Mouse (Mus musculus): ENCODE data around the gene Scyl1. TPM values are rescaled to one million over a fixed set of nuclear protein-coding genes. Genes with fewer than 3 reads are reported as not detected.

The Scyl1 gene
- polyA plus RNA-seq, 1 experiment from 2014 or later, result 67.4 TPM

- Histone ChIP-seq H3K4me2 (ENCODE audit: low read depth) (no peak overlapping the region), H3K27ac (ENCODE audit: low read depth, low read length) (peak overlapping the region; percentile 82), H3K4me3 (ENCODE audit: low read depth, low read length) (no peak overlapping the region), H3K4me1 (ENCODE audit: control insufficient read depth, insufficient read depth, low read length) (peaks cover 33% of the 10 kb centered on the region), H3K9ac (ENCODE audit: low read length) (peak overlapping the region; percentile 3; the same call in 1 of the 2 replicates), H3K36me3 (ENCODE audit: control insufficient read depth, insufficient read depth, low read length) (no peaks in the 10 kb centered on the region), H3K9me3 (ENCODE audit: control insufficient read depth, low read length) (no peaks in the 10 kb centered on the region), H3K27me3 (ENCODE audit: control insufficient read depth, insufficient read depth, low read length) (no peaks in the 10 kb centered on the region)
- WGBS, result 48% methylated on average over 7 of the region's 7 CpGs
- DNase-seq (ENCODE audit: low spot score), result peak; percentile 82
- ATAC-seq (ENCODE audit: insufficient read depth, low FRiP score, low TSS enrichment), result peak; percentile 77
Measured at GRCm38 (mm10) chr19:5811771-5812504, 40.7 kb upstream of the Scyl1 start.

DNA sequence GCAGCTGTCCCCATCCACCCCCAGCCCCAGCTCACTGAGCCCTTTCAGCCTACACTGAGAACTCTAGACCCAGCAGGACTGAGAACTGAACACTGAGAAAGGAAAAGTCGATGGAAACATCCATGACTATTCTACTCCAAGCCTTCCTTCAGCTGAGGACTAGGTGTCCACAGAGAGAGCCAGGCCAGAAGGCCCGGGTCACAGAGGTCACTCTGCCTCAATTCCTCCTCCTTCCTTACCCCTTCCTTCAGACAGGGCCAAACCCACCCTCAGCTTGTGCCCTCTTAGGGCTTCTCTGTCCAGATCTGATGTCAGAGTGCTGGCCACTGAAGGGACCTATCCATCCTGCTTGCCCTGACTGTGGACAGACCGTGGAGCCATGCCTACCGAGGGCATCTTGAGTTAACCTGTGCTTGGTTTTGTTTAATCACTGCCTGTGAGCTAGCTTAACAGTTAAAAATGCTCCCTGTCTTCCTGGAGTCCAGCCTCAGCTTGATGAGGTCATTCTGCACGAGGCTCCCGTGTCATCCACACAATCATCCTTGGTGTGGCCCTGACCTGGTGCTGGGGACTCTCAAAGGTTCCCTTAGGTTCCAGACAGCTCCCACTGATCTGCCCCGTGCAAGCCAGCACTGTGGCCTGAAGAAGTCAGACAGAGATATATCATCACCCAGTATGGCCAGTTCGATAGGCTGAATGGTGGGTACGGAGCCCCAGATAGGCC is 39.8 kb upstream of the Scyl1 start:
- no peak; the same call in 1 of the 2 replicates for ATAC-seq (ENCODE audit: insufficient read depth, low FRiP score, low TSS enrichment)

GRCm38 (mm10) chr19:5810103-5810839 is 39.1 kb upstream of the Scyl1 start:
- peaks cover 43% of the 10 kb centered on the region for H3K4me1 ChIP-seq (ENCODE audit: control insufficient read depth, insufficient read depth, low read length)
- WGBS, result 55% methylated on average over 11 of the region's 11 CpGs
- H3K27ac ChIP-seq (ENCODE audit: low read depth, low read length), result 0 out of 2 replicates have a peak overlapping the region, but pooled peaks have one; percentile 34
- no peak overlapping the region for H3K9ac ChIP-seq (ENCODE audit: low read length)
- no peaks in the 10 kb centered on the region for H3K9me3 ChIP-seq (ENCODE audit: control insufficient read depth, low read length)
- H3K36me3 ChIP-seq (ENCODE audit: control insufficient read depth, insufficient read depth, low read length), result no peaks in the 10 kb centered on the region
- no peaks in the 10 kb centered on the region for H3K27me3 ChIP-seq (ENCODE audit: control insufficient read depth, insufficient read depth, low read length)
- DNase-seq (ENCODE audit: low spot score) (no peak), ATAC-seq (ENCODE audit: insufficient read depth, low FRiP score, low TSS enrichment) (no peak)
- no peak overlapping the region for H3K4me3 ChIP-seq (ENCODE audit: low read depth, low read length)
- no peak overlapping the region for H3K4me2 ChIP-seq (ENCODE audit: low read depth)

More for the DNA sequence above, 39.8 kb upstream of the Scyl1 start:
- 75% methylated on average over 9 of the region's 9 CpGs for WGBS
- Histone ChIP-seq H3K36me3 (ENCODE audit: control insufficient read depth, insufficient read depth, low read length) (no peaks in the 10 kb centered on the region), H3K27me3 (ENCODE audit: control insufficient read depth, insufficient read depth, low read length) (no peaks in the 10 kb centered on the region), H3K9me3 (ENCODE audit: control insufficient read depth, low read length) (no peaks in the 10 kb centered on the region), H3K4me3 (ENCODE audit: low read depth, low read length) (no peak overlapping the region), H3K27ac (ENCODE audit: low read depth, low read length) (peak overlapping the region; percentile 82), H3K4me1 (ENCODE audit: control insufficient read depth, insufficient read depth, low read length) (peaks cover 40% of the 10 kb centered on the region), H3K4me2 (ENCODE audit: low read depth) (no peak overlapping the region), H3K9ac (ENCODE audit: low read length) (no peak overlapping the region)
- DNase-seq (ENCODE audit: low spot score), result no peak

GRCm38 (mm10) chr19:5809712-5810089 is 38.5 kb upstream of the Scyl1 start:
- H3K4me1 ChIP-seq (ENCODE audit: control insufficient read depth, insufficient read depth, low read length), result peaks cover 46% of the 10 kb centered on the region
- H3K27me3 ChIP-seq (ENCODE audit: control insufficient read depth, insufficient read depth, low read length), result no peaks in the 10 kb centered on the region
- H3K4me2 ChIP-seq (ENCODE audit: low read depth), result no peak overlapping the region
- ATAC-seq (ENCODE audit: insufficient read depth, low FRiP score, low TSS enrichment) (no peak), DNase-seq (ENCODE audit: low spot score) (no peak)
- H3K9ac ChIP-seq (ENCODE audit: low read length), result no peak overlapping the region
- H3K36me3 ChIP-seq (ENCODE audit: control insufficient read depth, insufficient read depth, low read length), result no peaks in the 10 kb centered on the region
- WGBS, result 39% methylated on average over 7 of the region's 7 CpGs
- 0 out of 2 replicates have a peak overlapping the region, but pooled peaks have one; percentile 34 for H3K27ac ChIP-seq (ENCODE audit: low read depth, low read length)
- H3K4me3 ChIP-seq (ENCODE audit: low read depth, low read length), result no peak overlapping the region
- no peaks in the 10 kb centered on the region for H3K9me3 ChIP-seq (ENCODE audit: control insufficient read depth, low read length)

GRCm38 (mm10) chr19:5808955-5809711 is 37.9 kb upstream of the Scyl1 start:
- no peaks in the 10 kb centered on the region for H3K9me3 ChIP-seq (ENCODE audit: control insufficient read depth, low read length)
- H3K4me1 ChIP-seq (ENCODE audit: control insufficient read depth, insufficient read depth, low read length), result peaks cover 52% of the 10 kb centered on the region
- WGBS, result 71% methylated on average over 14 of the region's 14 CpGs
- H3K4me2 ChIP-seq (ENCODE audit: low read depth), result no peak overlapping the region
- no peaks in the 10 kb centered on the region for H3K27me3 ChIP-seq (ENCODE audit: control insufficient read depth, insufficient read depth, low read length)
- no peaks in the 10 kb centered on the region for H3K36me3 ChIP-seq (ENCODE audit: control insufficient read depth, insufficient read depth, low read length)
- H3K27ac ChIP-seq (ENCODE audit: low read depth, low read length), result 0 out of 2 replicates have a peak overlapping the region, but pooled peaks have one; percentile 10
- DNase-seq (ENCODE audit: low spot score) (no peak), ATAC-seq (ENCODE audit: insufficient read depth, low FRiP score, low TSS enrichment) (no peak)
- no peak overlapping the region for H3K9ac ChIP-seq (ENCODE audit: low read length)
- H3K4me3 ChIP-seq (ENCODE audit: low read depth, low read length), result no peak overlapping the region

- ATAC-seq (ENCODE audit: insufficient read depth, low FRiP score, low TSS enrichment), result no peak
- Histone ChIP-seq H3K36me3 (ENCODE audit: control insufficient read depth, insufficient read depth, low read length) (no peaks in the 10 kb centered on the region), H3K27me3 (ENCODE audit: control insufficient read depth, insufficient read depth, low read length) (no peaks in the 10 kb centered on the region), H3K9me3 (ENCODE audit: control insufficient read depth, low read length) (no peaks in the 10 kb centered on the region), H3K4me1 (ENCODE audit: control insufficient read depth, insufficient read depth, low read length) (peaks cover 57% of the 10 kb centered on the region), H3K9ac (ENCODE audit: low read length) (no peak overlapping the region), H3K27ac (ENCODE audit: low read depth, low read length) (0 out of 2 replicates have a peak overlapping the region, but pooled peaks have one; percentile 20), H3K4me2 (ENCODE audit: low read depth) (no peak overlapping the region), H3K4me3 (ENCODE audit: low read depth, low read length) (no peak overlapping the region)
- WGBS, result 75% methylated on average over 3 of the region's 3 CpGs
- DNase-seq (ENCODE audit: low spot score), result no peak
Measured at GRCm38 (mm10) chr19:5807740-5808139, 36.5 kb upstream of the Scyl1 start.

- H3K4me3 ChIP-seq (ENCODE audit: low read depth, low read length), result no peak overlapping the region
- no peaks in the 10 kb centered on the region for H3K9me3 ChIP-seq (ENCODE audit: control insufficient read depth, low read length)
- peak overlapping the region; percentile 5 for H3K9ac ChIP-seq (ENCODE audit: low read length)
- H3K4me1 ChIP-seq (ENCODE audit: control insufficient read depth, insufficient read depth, low read length), result peaks cover 50% of the 10 kb centered on the region
- no peak overlapping the region for H3K4me2 ChIP-seq (ENCODE audit: low read depth)
- no peak for ATAC-seq (ENCODE audit: insufficient read depth, low FRiP score, low TSS enrichment)
- H3K27me3 ChIP-seq (ENCODE audit: control insufficient read depth, insufficient read depth, low read length), result no peaks in the 10 kb centered on the region
- H3K27ac ChIP-seq (ENCODE audit: low read depth, low read length), result peak overlapping the region; percentile 81
- WGBS, result 27% methylated on average over 6 of the region's 6 CpGs
- H3K36me3 ChIP-seq (ENCODE audit: control insufficient read depth, insufficient read depth, low read length), result no peaks in the 10 kb centered on the region
- no peak for DNase-seq (ENCODE audit: low spot score)
Measured at GRCm38 (mm10) chr19:5806809-5807205, 35.6 kb upstream of the Scyl1 start.

Measured in neural tube, embryonic 11.5 days (tissue).